Mouse (Mus musculus) stomach, embryonic 16.5 days (tissue): ENCODE data around the gene 4833439L19Rik. TPM values are rescaled to one million over a fixed set of nuclear protein-coding genes. Genes with fewer than 3 reads are reported as not detected.
"Not testable (repeated sequence)": the region's sequence is repeated elsewhere in the genome, so short reads cannot be mapped to it uniquely, and the experiment has no call there.

ENCODE experiments used
- ATAC-seq: fragments of 200-750 bp; cut with Nextera tagmentation; 2 replicates; pipeline ENCODE4 v1.8.0; 2017; ENCODE audit warnings: moderate number of reproducible peaks, moderate TSS enrichment; ENCODE audit not compliant: insufficient read depth, low FRiP score
- H3K27ac ChIP-seq: fragments of 300-500 bp; sonication (generic); 2 replicates; pipeline ENCODE4 v1.5.1; 2014; ENCODE audit warnings: low read length
- H3K27me3 ChIP-seq: fragments of 300-500 bp; sonication (generic); 2 replicates; pipeline ENCODE4 v1.6.1; 2014; ENCODE audit warnings: low read length, control low read depth, mixed read lengths; ENCODE audit not compliant: control insufficient read depth, insufficient read depth
- H3K36me3 ChIP-seq: fragments of 300-500 bp; sonication (generic); 2 replicates; pipeline ENCODE4 v1.6.1; 2014; ENCODE audit warnings: low read length; ENCODE audit not compliant: control insufficient read depth, insufficient read depth
- H3K4me1 ChIP-seq: fragments of 300-500 bp; sonication (generic); 2 replicates; pipeline ENCODE4 v1.6.1; 2014; ENCODE audit warnings: low read length, control low read depth, mixed read lengths; ENCODE audit not compliant: control insufficient read depth, insufficient read depth
- H3K4me2 ChIP-seq: fragments of 300-500 bp; sonication (generic); 2 replicates; pipeline ENCODE4 v1.6.1; 2014; ENCODE audit warnings: low read depth, low read length, mixed read lengths
- H3K4me3 ChIP-seq: fragments of 300-500 bp; sonication (generic); replicated peaks from 2 replicates; pipeline ENCODE4 v1.5.1; 2014; ENCODE audit warnings: mild to moderate bottlenecking, low read length
- H3K9ac ChIP-seq: fragments of 300-500 bp; sonication (generic); 2 replicates; pipeline ENCODE4 v1.6.1; 2014; ENCODE audit warnings: low read length
- H3K9me3 ChIP-seq: fragments of 300-500 bp; sonication (generic); replicated peaks from 2 replicates; pipeline ENCODE4 v1.6.1; 2016; ENCODE audit warnings: low read length, control low read depth; ENCODE audit not compliant: control insufficient read depth
- WGBS: fragments of 180-500 bp; shearing (Covaris S2); extraction: QIAGEN DNeasy Blood & Tissue Kit; methylation state at CpG from one replicate; pipeline ENCODE4 v1.1.7; 2014; 5-methylcytosine and 5-hydroxymethylcytosine counted together
- polyA plus RNA-seq: library from polyadenylated mRNA; unstranded; fragments of >200 nt; fragmentation: Nextera tagmentation; extraction: Ambion mirVana; gene quantifications from 2 replicates; pipeline ENCODE4 v1.2.1, GENCODE M21; 2015

The 4833439L19Rik gene
- polyA plus RNA-seq: 125 and 147 TPM in 2 replicates

DNA sequence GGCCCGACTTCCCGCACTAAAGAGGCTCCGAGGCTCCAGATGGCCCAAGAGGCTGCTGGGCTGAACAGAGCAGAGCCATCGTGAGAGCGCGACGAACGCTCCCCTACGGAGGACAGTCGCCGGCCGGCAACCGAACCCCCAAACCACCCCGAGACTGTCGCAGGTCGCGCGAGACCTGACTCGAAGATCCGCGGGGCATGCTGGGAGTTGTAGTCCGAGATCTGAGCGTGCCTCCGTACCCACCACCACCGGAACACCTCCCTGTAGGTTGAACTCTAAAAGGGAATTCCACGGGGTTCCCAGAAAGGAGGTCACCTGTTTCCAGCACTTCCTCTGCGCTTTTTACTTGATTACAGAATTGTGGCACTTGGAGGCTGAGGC lies at the start of gene 4833439L19Rik:
4833439L19Rik (minus strand) TSS at position 235 of the 381 bp plus-strand sequence.
- ATAC-seq: peak; percentile 95
- Histone ChIP-seq H3K36me3 (peaks cover 7% of the 10 kb centered on the region; the same call in 1 of the 2 replicates), H3K4me2 (peak within 1 kb of the TSS; percentile 97), H3K9ac (peak within 1 kb of the TSS; percentile 97), H3K27me3 (no peaks in the 10 kb centered on the region), H3K4me1 (peaks cover 8% of the 10 kb centered on the region), H3K4me3 (peak within 1 kb of the TSS; percentile 97), H3K27ac (peak within 1 kb of the TSS; percentile 59), H3K9me3 (no peaks in the 10 kb centered on the region)
- WGBS: 0% methylated on average over 27 of the region's 27 CpGs

DNA sequence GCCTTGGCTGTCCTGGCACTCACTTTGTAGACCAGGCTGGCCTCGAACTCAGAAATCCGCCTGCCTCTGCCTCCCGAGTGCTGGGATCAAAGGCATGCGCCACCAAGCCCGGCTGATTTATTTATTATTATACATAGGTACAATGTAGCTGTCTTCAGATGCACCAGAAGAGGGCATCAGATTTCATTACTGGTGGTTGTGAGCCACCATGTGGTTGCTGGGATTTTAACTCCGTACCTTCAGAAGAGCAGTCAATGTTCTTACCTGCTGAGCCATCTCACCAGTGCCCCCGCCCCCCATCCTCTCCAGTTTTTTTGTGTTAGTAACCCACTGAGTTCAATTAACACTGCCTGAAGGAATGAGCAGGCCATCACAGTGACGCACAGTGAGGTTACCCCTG lies 47.9 kb upstream of the 4833439L19Rik start:
- H3K9me3 ChIP-seq, H3K27me3 ChIP-seq, H3K4me3 ChIP-seq, H3K9ac ChIP-seq, H3K4me2 ChIP-seq, ATAC-seq, H3K27ac ChIP-seq, H3K36me3 ChIP-seq: not testable (repeated sequence)
- H3K4me1 ChIP-seq: peaks cover 14% of the 10 kb centered on the region
- WGBS: 83% methylated on average over 8 of the region's 8 CpGs

DNA sequence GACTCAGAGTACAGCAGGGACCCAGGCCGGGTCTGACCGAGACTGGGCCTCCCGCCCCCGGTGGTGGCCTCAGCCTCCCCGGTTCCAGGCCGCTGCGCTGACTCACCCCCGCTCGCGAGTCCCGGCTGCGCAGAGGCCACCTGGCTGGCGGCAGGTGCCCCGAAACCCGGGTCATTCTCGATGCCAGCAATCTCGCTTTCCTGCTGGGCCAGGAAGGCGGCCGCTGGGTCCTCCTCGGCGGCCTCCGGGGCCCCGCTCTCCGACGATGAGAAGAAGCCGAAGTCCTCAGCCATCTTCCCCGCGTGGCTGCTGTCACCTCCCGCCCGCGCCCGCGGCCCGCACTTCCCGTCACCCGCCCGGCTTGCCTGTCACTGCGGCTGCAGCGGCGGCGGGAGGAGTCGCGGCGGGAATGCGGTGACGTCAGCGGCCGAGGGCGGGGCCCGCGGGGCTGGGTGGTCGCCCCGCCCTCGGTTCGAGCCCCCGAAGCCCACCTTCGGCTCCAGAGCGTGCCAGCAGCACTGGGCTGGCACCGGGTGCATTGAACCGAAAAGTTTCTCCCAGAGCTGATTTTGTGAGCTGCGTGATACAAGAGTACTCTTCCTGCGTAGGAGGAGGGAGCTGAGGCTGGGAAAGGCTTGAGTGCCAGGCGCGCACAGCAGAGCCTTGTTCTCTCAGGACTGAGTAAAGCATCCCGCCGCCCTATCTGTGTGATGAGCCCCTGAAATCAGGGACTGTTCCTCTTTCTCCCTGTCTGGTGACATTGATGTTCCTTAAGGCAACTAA lies 45.9 kb upstream of the 4833439L19Rik start, which contains the start of gene Cltb:
Cltb (minus strand) TSS at position 373 of the 783 bp plus-strand sequence.
- WGBS: under 1% methylated on average over 65 of the region's 66 CpGs
- Histone ChIP-seq H3K9me3 (no peaks in the 10 kb centered on the region), H3K27ac (peak within 1 kb of the TSS; percentile 80), H3K36me3 (no peaks in the 10 kb centered on the region), H3K4me3 (peak within 1 kb of the TSS; percentile 82), H3K4me1 (peaks cover 15% of the 10 kb centered on the region), H3K4me2 (peak within 1 kb of the TSS; percentile 95), H3K27me3 (no peaks in the 10 kb centered on the region), H3K9ac (peak within 1 kb of the TSS; percentile 92)
- ATAC-seq: peak; percentile 69; the same call in 1 of the 2 replicates

DNA sequence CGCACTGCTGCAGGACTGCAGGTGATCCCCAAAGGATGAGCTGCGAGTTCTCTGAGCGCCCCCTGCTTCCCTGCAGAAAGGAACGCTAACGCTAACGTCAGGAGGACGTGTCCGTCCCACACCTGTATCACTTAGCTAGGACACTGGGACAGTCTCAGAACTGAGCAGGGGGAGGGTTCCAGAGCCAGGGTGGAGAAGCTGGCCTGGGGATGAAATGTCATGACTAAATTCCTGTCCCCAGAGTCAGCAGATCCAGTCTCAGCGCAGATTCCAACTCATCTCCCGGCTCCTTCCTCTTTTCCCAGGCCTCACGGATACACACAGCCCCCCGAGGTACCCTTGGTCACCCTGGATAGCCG lies 45.4 kb upstream of the 4833439L19Rik start:
- Histone ChIP-seq H3K4me2 (peak overlapping the region; percentile 95), H3K27me3 (no peaks in the 10 kb centered on the region), H3K9me3 (no peaks in the 10 kb centered on the region), H3K9ac (peak overlapping the region; percentile 92), H3K4me1 (peaks cover 15% of the 10 kb centered on the region), H3K36me3 (no peaks in the 10 kb centered on the region), H3K4me3 (peak overlapping the region; percentile 82), H3K27ac (peak overlapping the region; percentile 80)
- ATAC-seq: peak; percentile 20; the same call in 1 of the 2 replicates
- WGBS: 11% methylated on average over 13 of the region's 13 CpGs

DNA sequence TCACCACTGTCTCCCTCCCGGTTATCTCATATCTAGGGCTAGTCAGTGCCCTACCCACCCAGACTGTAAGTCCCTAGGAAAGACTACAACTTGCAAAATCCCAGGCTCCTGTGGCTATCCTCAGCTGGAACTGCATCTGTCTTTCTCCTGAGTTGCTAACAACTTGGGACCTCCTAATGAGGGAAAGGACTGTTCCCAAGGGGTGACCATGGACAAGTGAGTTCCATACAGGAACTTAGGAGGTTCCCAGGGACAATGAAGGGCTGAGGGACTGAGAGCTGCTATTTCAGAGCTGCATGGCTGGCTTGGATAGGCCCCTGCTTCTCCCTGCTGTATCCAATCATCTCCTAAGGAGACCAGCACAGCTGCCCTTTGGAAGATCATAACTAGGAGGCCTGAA lies 44.1 kb upstream of the 4833439L19Rik start:
- Histone ChIP-seq H3K4me1 (peaks cover 15% of the 10 kb centered on the region), H3K9ac (peak overlapping the region; percentile 61), H3K36me3 (no peaks in the 10 kb centered on the region), H3K27me3 (no peaks in the 10 kb centered on the region), H3K9me3 (no peaks in the 10 kb centered on the region), H3K4me3 (no peak overlapping the region), H3K27ac (peak overlapping the region; percentile 46; the same call in 1 of the 2 replicates), H3K4me2 (peak overlapping the region; percentile 18; the same call in 1 of the 2 replicates)
- 19% methylated on average over 1 of the region's 1 CpGs for WGBS
- no peak for ATAC-seq

DNA sequence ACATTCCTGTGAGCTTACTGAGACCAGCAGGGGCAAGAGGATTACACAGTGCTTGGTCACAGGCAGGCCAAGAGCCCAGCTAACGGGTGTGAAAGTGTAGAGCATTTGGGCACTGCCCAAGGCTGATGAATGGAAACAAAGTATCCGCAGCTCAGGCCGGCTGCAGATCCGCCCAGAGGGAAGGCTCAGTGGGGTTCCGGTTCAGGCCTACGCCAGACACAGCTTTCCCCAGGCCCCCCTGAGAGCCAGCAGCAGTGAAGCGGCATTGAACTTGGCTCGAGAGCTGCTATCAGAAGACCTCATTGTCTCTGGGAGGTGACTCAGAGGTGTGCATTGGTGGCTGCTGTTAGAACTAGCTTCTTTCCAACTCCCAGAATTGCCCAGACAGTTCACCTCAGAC lies 43.4 kb upstream of the 4833439L19Rik start:
- Histone ChIP-seq H3K27ac (peak overlapping the region; percentile 46), H3K4me3 (0 out of 2 replicates have a peak overlapping the region, but pooled peaks have one; percentile 4), H3K27me3 (no peaks in the 10 kb centered on the region), H3K4me2 (peak overlapping the region; percentile 18), H3K9ac (peak overlapping the region; percentile 61), H3K9me3 (no peaks in the 10 kb centered on the region), H3K36me3 (no peaks in the 10 kb centered on the region), H3K4me1 (peaks cover 15% of the 10 kb centered on the region)
- 26% methylated on average over 8 of the region's 8 CpGs for WGBS
- no peak for ATAC-seq

DNA sequence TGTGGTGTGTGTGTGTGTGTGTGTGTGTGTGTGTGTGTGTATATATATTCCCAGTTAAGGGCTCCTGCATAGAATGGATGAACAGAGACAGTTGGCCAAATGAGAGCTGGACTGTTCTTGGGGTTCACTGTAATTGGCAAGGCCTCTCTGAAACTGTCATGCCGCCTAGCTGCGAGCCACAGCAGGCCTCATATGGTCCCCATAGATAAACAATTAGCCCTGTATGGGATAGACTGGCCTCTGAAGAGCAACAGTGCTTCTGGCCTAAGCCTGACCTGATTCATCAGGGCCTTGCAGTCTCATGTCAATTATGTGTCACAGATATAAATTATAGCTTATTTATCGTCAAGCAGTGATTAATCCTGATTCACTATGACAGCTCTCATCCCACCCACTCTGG lies 42.8 kb upstream of the 4833439L19Rik start:
- H3K9ac ChIP-seq: no peak overlapping the region
- whole genome bisulfite sequencing: 63% methylated on average over 3 of the region's 3 CpGs
- H3K4me2 ChIP-seq: no peak overlapping the region
- H3K27ac ChIP-seq: no peak overlapping the region
- ATAC-seq: no peak
- no peak overlapping the region for H3K4me3 ChIP-seq
- H3K36me3 ChIP-seq: no peaks in the 10 kb centered on the region
- no peaks in the 10 kb centered on the region for H3K9me3 ChIP-seq
- H3K27me3 ChIP-seq: no peaks in the 10 kb centered on the region
- H3K4me1 ChIP-seq: peaks cover 15% of the 10 kb centered on the region

DNA sequence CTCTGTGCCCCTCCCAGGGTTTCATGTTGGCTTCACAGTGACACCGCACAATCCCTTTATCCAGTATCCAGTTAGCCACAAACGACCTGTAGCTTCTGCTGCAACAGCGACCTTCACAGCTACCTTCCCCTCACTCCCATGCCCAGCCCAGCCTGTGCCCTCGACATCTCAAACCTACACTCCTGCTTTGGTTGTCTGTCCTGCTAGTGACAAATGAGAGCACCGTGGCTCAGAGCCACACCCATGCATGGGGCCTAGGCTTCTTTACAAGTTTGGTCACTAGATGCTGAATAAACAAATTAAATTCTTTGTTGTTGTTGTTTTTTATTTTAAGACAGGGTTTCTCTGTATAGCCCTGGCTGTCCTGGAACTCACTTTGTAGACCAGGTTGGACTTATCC lies 42.0 kb upstream of the 4833439L19Rik start:
- no peak overlapping the region for H3K4me2 ChIP-seq
- no peak overlapping the region for H3K9ac ChIP-seq
- ATAC-seq: no peak
- no peak overlapping the region for H3K4me3 ChIP-seq
- no peak overlapping the region for H3K27ac ChIP-seq
- WGBS: 62% methylated on average over 5 of the region's 5 CpGs
- no peaks in the 10 kb centered on the region for H3K9me3 ChIP-seq
- H3K27me3 ChIP-seq: no peaks in the 10 kb centered on the region
- H3K4me1 ChIP-seq: peaks cover 15% of the 10 kb centered on the region
- H3K36me3 ChIP-seq: no peaks in the 10 kb centered on the region

DNA sequence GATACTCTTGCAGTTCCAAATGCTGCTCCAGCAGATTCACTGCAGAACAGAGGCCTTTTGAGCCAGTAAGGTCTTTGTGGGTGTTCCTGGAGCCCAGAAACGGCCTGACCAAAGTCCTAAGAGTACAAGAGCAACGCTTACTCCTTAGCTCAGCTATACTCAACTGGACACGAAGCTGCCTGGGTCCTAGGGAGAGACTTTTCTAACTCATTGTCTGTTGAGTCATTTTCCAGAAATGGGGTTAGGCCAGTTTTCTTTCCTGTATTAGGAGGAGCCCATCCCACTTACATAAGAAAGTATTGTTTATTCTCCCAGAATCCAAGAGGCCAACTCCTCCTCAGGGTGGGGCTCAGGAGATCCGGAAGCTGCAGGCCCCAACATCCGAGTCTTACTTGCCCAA lies 40.2 kb upstream of the 4833439L19Rik start:
- peak overlapping the region; percentile 70 for H3K27ac ChIP-seq
- H3K4me3 ChIP-seq: no peak overlapping the region
- H3K27me3 ChIP-seq: no peaks in the 10 kb centered on the region
- H3K9ac ChIP-seq: no peak overlapping the region; the same call in 1 of the 2 replicates
- peak; percentile 65; the same call in 1 of the 2 replicates for ATAC-seq
- no peaks in the 10 kb centered on the region for H3K9me3 ChIP-seq
- no peak overlapping the region for H3K4me2 ChIP-seq
- WGBS: 59% methylated on average over 5 of the region's 5 CpGs
- H3K4me1 ChIP-seq: peaks cover 12% of the 10 kb centered on the region
- H3K36me3 ChIP-seq: no peaks in the 10 kb centered on the region
